Mouse (Mus musculus) CH12.LX (cell line): Measurements from ENCODE around the gene Sh3bgrl2. TPM values are rescaled to one million over a fixed set of nuclear protein-coding genes. Genes with fewer than 3 reads are reported as not detected.

Experiments used
- DNase-seq: peaks from one replicate; pipeline ENCODE4 v3.0.0-alpha.2; 2013; ENCODE audit errors: extremely low read depth
- H3K27ac ChIP-seq: 2 replicates; pipeline ENCODE4 v1.5.1; 2012; ENCODE audit warnings: low read depth, mild to moderate bottlenecking, control low read depth, moderate library complexity; ENCODE audit not compliant: insufficient read depth
- H3K27me3 ChIP-seq: replicated peaks from 2 replicates; pipeline ENCODE3; 2012; ENCODE audit warnings: inconsistent platforms
- H3K36me3 ChIP-seq, 2 experiments: replicated peaks in 1 of 2; 2 replicates each; pipeline versions ENCODE3 to v1.6.1; 2012; ENCODE audit warnings: inconsistent platforms in 1 of 2, low read length in 1 of 2, mild to moderate bottlenecking in 1 of 2, mixed read lengths in 1 of 2, moderate library complexity in 1 of 2; ENCODE audit not compliant: control insufficient read depth in 1 of 2, insufficient read depth in 1 of 2
- H3K4me1 ChIP-seq, 2 experiments: 2 replicates each; pipeline ENCODE4 v1.6.1; 2012; ENCODE audit warnings: inconsistent platforms in 1 of 2, moderate library complexity in 1 of 2; ENCODE audit not compliant: insufficient read depth in 2 of 2, control insufficient read depth in 1 of 2
- H3K4me2 ChIP-seq: 2 replicates; pipeline ENCODE4 v1.6.1; 2012; ENCODE audit warnings: low read depth, mild to moderate bottlenecking, control low read depth; ENCODE audit not compliant: poor library complexity, insufficient read depth, severe bottlenecking
- H3K4me3 ChIP-seq, 3 experiments: fragments of 150-350 bp in 1 of 3; sonication (generic) in 1 of 3; replicated peaks in 1 of 3; 2 replicates each; pipeline versions ENCODE3 to v1.5.1; 2011 to 2012; ENCODE audit warnings: low read depth in 2 of 3, low read length in 2 of 3, mild to moderate bottlenecking in 2 of 3, moderate library complexity in 2 of 3, control low read depth in 1 of 3, improper control_type of control experiment in 1 of 3, inconsistent platforms in 1 of 3, mixed read lengths in 1 of 3; ENCODE audit not compliant: poor library complexity in 1 of 3
- H3K79me2 ChIP-seq: replicated peaks from 2 replicates; pipeline ENCODE4 v1.6.1; 2012; ENCODE audit warnings: mild to moderate bottlenecking, moderate library complexity; ENCODE audit not compliant: control insufficient read depth, poor library complexity, insufficient read depth, severe bottlenecking; ENCODE audit errors: extremely low read depth
- H3K9ac ChIP-seq: 2 replicates; pipeline ENCODE4 v1.6.1; 2012; ENCODE audit warnings: low read depth, mild to moderate bottlenecking, control low read depth, moderate library complexity; ENCODE audit not compliant: insufficient read depth
- H3K9me3 ChIP-seq: replicated peaks from 2 replicates; pipeline ENCODE3; 2012; ENCODE audit warnings: low read length, inconsistent platforms, mixed read lengths
- GABPA ChIP-seq: IDR thresholded peaks from 2 replicates; pipeline ENCODE4 v1.6.1; 2012; ENCODE audit warnings: low read depth, low read length, improper control_type of control experiment, inconsistent platforms; ENCODE audit not compliant: insufficient replicate concordance
- JUN ChIP-seq: IDR thresholded peaks from 2 replicates; pipeline ENCODE4 v1.6.1; 2011; ENCODE audit warnings: low read depth, mild to moderate bottlenecking, low read length, improper control_type of control experiment, moderate library complexity; ENCODE audit not compliant: insufficient read depth
- MXI1 ChIP-seq: IDR thresholded peaks from 2 replicates; pipeline ENCODE4 v1.6.1; 2011; ENCODE audit warnings: mild to moderate bottlenecking, low read depth, low read length, improper control_type of control experiment
- NELFE ChIP-seq: IDR thresholded peaks from 2 replicates; pipeline ENCODE4 v1.6.1; 2011; ENCODE audit warnings: low read depth, low read length, improper control_type of control experiment
- dilution Hi-C: fragments of 300-500 bp; cut with MboI; formaldehyde crosslinking; loops from 2 replicates; pipeline ENCODE4 v1.14.3; 2020; ENCODE audit warnings: low sequenced_read_pairs; ENCODE audit not compliant: extremely low pct_unique_long_range_greater_than_20kb, extremely low pct_ligation_motif_present
- in situ Hi-C: fragments of 300-500 bp; cut with MboI; formaldehyde crosslinking; loops from 3 replicates; pipeline ENCODE4 v1.14.3; 2019; ENCODE audit warnings: low sequenced_read_pairs, low pct_ligation_motif_present, low pct_unique_long_range_greater_than_20kb, mixed read lengths
- polyA plus RNA-seq: library from polyadenylated mRNA; unstranded; fragments of >175 nt; gene quantifications from 2 replicates; pipeline ENCODE4 v1.2.1, GENCODE M21; 2012; ENCODE audit warnings: low read depth; ENCODE audit not compliant: insufficient read length
- total RNA-seq, 2 experiments: library from RNA; depleted of rRNA; stranded (reverse); fragments of 300-350 nt in 1 of 2; fragments of >200 nt in 1 of 2; gene quantifications; 2 replicates each; pipeline ENCODE4 v1.2.3; 2012 to 2014

Gene Sh3bgrl2
- total and polyA plus RNA-seq, 3 experiments, result 0.04 to 0.27 (median 0.11) TPM

- Histone ChIP-seq H3K9ac (no peak overlapping the region), H3K27me3 (no peaks in the 10 kb centered on the region), H3K9me3 (no peaks in the 10 kb centered on the region), H3K27ac (no peak overlapping the region), H3K36me3 (no peaks in the 10 kb centered on the region), H3K79me2 (no peaks in the 10 kb centered on the region), H3K4me2 (no peak overlapping the region), H3K4me3 (no peak overlapping the region), H3K4me1 (peaks cover 14 to 20% of the 10 kb centered on the region in 2 experiments)
- no peak for DNase-seq
- dilution Hi-C loops, result no loop called here
- in situ Hi-C loops, result no loop called here
- TF ChIP-seq JUN, result no peak
- TF ChIP-seq MXI1, result no peak
- TF ChIP-seq NELFE, result no peak
- no peak for TF ChIP-seq GABPA
These were observed 139.8 kb downstream of the Sh3bgrl2 start for GRCm38 (mm10) chr9:83687904-83688303.

Other genes starting within 250 kb of the Sh3bgrl2 start
- 3.3 and 5.5 TPM in 2 replicates for gene Lca5, start 107.2 kb upstream of the Sh3bgrl2 start, total RNA-seq (2012; rRNA removed)
- 3.1 and 4.1 TPM in 2 replicates for gene Lca5, start 107.2 kb upstream of the Sh3bgrl2 start, total RNA-seq (2014; rRNA removed)
- gene Lca5, start 107.2 kb upstream of the Sh3bgrl2 start, polyA plus RNA-seq, result 3.4 and 4.1 TPM in 2 replicates